Mouse (Mus musculus) hindbrain, embryonic 14.5 days (tissue): Measurements from ENCODE around the gene Avl9. TPM values are rescaled to one million over a fixed set of nuclear protein-coding genes. Genes with fewer than 3 reads are reported as not detected.

ENCODE experiments used
- ATAC-seq: fragments of 200-750 bp; cut with Nextera tagmentation; 2 replicates; pipeline ENCODE4 v1.8.0; 2017; ENCODE audit warnings: moderate number of reproducible peaks, mild to moderate bottlenecking, moderate TSS enrichment, moderate library complexity; ENCODE audit not compliant: low FRiP score
- DNase-seq: peaks from one replicate; pipeline ENCODE4 v3.0.0-alpha.2; 2015; ENCODE audit warnings: low spot score
- H3K27ac ChIP-seq: fragments of 300-500 bp; sonication (generic); 2 replicates; pipeline ENCODE4 v1.5.1; 2014; ENCODE audit warnings: mild to moderate bottlenecking, moderate library complexity
- H3K27me3 ChIP-seq: fragments of 300-500 bp; sonication (generic); 2 replicates; pipeline ENCODE4 v1.6.1; 2014; ENCODE audit warnings: mild to moderate bottlenecking, low read length, mixed read lengths; ENCODE audit not compliant: control insufficient read depth, insufficient read depth
- H3K36me3 ChIP-seq: fragments of 300-500 bp; sonication (generic); replicated peaks from 2 replicates; pipeline ENCODE4 v1.6.1; 2014; ENCODE audit not compliant: control insufficient read depth, insufficient read depth
- H3K4me1 ChIP-seq: fragments of 300-500 bp; sonication (generic); replicated peaks from 2 replicates; pipeline ENCODE4 v1.6.1; 2014; ENCODE audit warnings: antibody characterized with exemption, low read length, mixed read lengths; ENCODE audit not compliant: control insufficient read depth, insufficient read depth
- H3K4me2 ChIP-seq: fragments of 300-500 bp; sonication (generic); replicated peaks from 2 replicates; pipeline ENCODE4 v1.6.1; 2014; ENCODE audit warnings: mild to moderate bottlenecking, moderate library complexity
- H3K4me3 ChIP-seq: fragments of 300-500 bp; sonication (generic); replicated peaks from 2 replicates; pipeline ENCODE4 v1.5.1; 2014; ENCODE audit warnings: mild to moderate bottlenecking, low read length
- H3K9ac ChIP-seq: fragments of 300-500 bp; sonication (generic); 2 replicates; pipeline ENCODE4 v1.6.1; 2014
- H3K9me3 ChIP-seq: fragments of 300-500 bp; sonication (generic); 2 replicates; pipeline ENCODE4 v1.6.1; 2016; ENCODE audit warnings: low read length; ENCODE audit not compliant: control insufficient read depth
- WGBS: fragments of 180-500 bp; shearing (Covaris S2); extraction: QIAGEN DNeasy Blood & Tissue Kit; methylation state at CpG from one replicate; pipeline ENCODE4 v1.1.7; 2014; 5-methylcytosine and 5-hydroxymethylcytosine counted together
- polyA plus RNA-seq: library from polyadenylated mRNA; unstranded; fragments of >200 nt; fragmentation: Nextera tagmentation; extraction: Ambion mirVana; gene quantifications from 2 replicates; pipeline ENCODE4 v1.2.1, GENCODE M21; 2014

Gene Avl9
- polyA plus RNA-seq, 1 experiment from 2014 or later, result 41.8 TPM

DNA sequence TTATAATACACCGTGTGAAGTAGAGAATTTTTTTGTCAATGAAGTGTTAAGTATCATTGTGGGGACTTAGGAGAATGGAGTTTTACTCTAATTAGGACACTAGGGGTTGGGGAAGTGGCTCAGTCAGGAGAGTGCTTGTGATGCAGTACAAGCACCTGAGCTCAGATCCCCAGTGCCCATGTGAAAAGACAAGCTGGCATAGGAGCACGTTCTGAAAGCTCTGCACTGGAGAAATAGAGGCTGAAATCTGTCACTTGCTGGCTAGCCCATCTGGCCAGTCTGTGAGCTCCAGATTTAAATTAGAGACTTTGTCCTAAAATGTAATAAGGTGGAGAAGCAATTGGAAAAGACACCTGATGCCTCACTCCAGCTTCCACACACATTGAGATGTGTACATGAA is 17.8 kb downstream of the Avl9 start:
- no peak for ATAC-seq
- Histone ChIP-seq H3K4me3 (no peak overlapping the region), H3K9me3 (no peaks in the 10 kb centered on the region), H3K4me2 (no peak overlapping the region), H3K36me3 (peaks cover 91% of the 10 kb centered on the region), H3K4me1 (no peaks in the 10 kb centered on the region), H3K9ac (no peak overlapping the region), H3K27me3 (no peaks in the 10 kb centered on the region), H3K27ac (no peak overlapping the region)
- WGBS, result 68% methylated on average over 2 of the region's 2 CpGs
- no peak for DNase-seq

- Histone ChIP-seq H3K9ac (no peak overlapping the region), H3K36me3 (peaks cover 39% of the 10 kb centered on the region), H3K4me1 (0 out of 2 replicates have a peak, but pooled peaks cover 3% of the 10 kb centered on the region), H3K9me3 (no peaks in the 10 kb centered on the region), H3K4me2 (no peak overlapping the region), H3K4me3 (no peak overlapping the region), H3K27ac (no peak overlapping the region), H3K27me3 (no peaks in the 10 kb centered on the region)
- ATAC-seq (peak; percentile 53; the same call in 1 of the 2 replicates), DNase-seq (peak; percentile 68)
- WGBS, result 59% methylated on average over 5 of the region's 5 CpGs
Measured at GRCm38 (mm10) chr6:56745950-56746543, 31.3 kb downstream of the Avl9 start.

GRCm38 (mm10) chr6:56753719-56754118 is 39.0 kb downstream of the Avl9 start:
- Histone ChIP-seq H3K36me3 (peaks cover 64% of the 10 kb centered on the region), H3K4me3 (no peak overlapping the region), H3K27ac (no peak overlapping the region), H3K27me3 (no peaks in the 10 kb centered on the region), H3K4me2 (no peak overlapping the region), H3K9me3 (no peaks in the 10 kb centered on the region), H3K4me1 (no peaks in the 10 kb centered on the region), H3K9ac (no peak overlapping the region)
- no peak for DNase-seq
- 90% methylated on average over 3 of the region's 3 CpGs for WGBS
- ATAC-seq, result no peak

DNA sequence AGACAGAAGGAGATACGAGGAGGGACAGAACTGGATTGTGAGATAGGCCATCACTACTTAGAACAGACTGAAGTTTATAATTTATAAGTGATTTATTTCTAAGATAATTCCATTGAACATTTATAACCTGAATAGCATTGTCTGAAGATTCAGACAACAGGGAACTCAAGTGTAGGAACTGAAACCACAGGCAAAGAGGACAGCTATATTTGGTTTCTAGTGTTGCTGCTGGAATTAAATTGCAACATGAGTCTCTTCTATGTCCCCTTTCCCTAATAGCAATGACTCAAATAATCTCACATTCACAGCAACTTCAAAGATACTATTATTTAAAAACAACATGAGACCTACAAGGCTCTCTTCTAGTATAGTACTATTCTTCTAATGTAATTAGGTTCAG is 41.4 kb downstream of the Avl9 start:
- no peak overlapping the region for H3K27ac ChIP-seq
- no peaks in the 10 kb centered on the region for H3K4me1 ChIP-seq
- ATAC-seq, result no peak
- H3K9ac ChIP-seq, result no peak overlapping the region
- no peak for DNase-seq
- H3K27me3 ChIP-seq, result no peaks in the 10 kb centered on the region
- no peaks in the 10 kb centered on the region for H3K9me3 ChIP-seq
- peaks cover 83% of the 10 kb centered on the region for H3K36me3 ChIP-seq
- no peak overlapping the region for H3K4me2 ChIP-seq
- WGBS, result 92% methylated on average over 1 of the region's 1 CpGs
- no peak overlapping the region for H3K4me3 ChIP-seq

DNA sequence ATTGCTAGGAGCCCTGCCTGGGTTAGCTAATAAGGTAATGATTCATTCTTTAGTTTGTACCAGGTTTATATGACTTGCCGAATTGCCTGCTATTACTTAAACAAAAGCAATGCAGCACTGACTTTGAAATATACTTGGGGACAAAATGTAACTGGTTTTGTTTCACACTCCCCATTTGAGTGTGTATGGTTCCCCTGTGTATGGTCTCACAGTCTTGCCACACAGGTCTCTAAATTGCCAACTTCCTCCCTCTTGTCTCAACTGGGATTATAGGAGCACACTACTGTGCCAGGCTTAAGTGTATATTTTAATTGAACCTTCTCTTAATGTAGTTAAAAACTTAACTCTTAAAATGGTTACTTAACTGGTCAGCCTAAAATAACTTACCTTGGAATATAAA is 44.6 kb downstream of the Avl9 start:
- H3K4me2 ChIP-seq, result no peak overlapping the region
- ATAC-seq, result no peak
- H3K27ac ChIP-seq, result no peak overlapping the region
- H3K9me3 ChIP-seq, result no peaks in the 10 kb centered on the region
- H3K4me3 ChIP-seq, result no peak overlapping the region
- 89% methylated on average over 1 of the region's 1 CpGs for WGBS
- DNase-seq, result no peak
- no peaks in the 10 kb centered on the region for H3K27me3 ChIP-seq
- H3K4me1 ChIP-seq, result no peaks in the 10 kb centered on the region
- no peak overlapping the region for H3K9ac ChIP-seq
- peaks cover 87% of the 10 kb centered on the region for H3K36me3 ChIP-seq

- H3K4me3 ChIP-seq, result no peak overlapping the region
- no peak for DNase-seq
- ATAC-seq, result no peak
- WGBS, result 75% methylated on average over 3 of the region's 3 CpGs
- no peak overlapping the region for H3K9ac ChIP-seq
- peaks cover 46% of the 10 kb centered on the region for H3K36me3 ChIP-seq
- H3K9me3 ChIP-seq, result no peaks in the 10 kb centered on the region
- H3K27me3 ChIP-seq, result no peaks in the 10 kb centered on the region
- H3K4me2 ChIP-seq, result no peak overlapping the region
- H3K4me1 ChIP-seq, result no peaks in the 10 kb centered on the region
- no peak overlapping the region for H3K27ac ChIP-seq
Measured at GRCm38 (mm10) chr6:56765265-56765664, 50.6 kb downstream of the Avl9 start.

GRCm38 (mm10) chr6:56765696-56766095 is 51.0 kb downstream of the Avl9 start:
- Histone ChIP-seq H3K4me2 (no peak overlapping the region), H3K27ac (no peak overlapping the region), H3K36me3 (peaks cover 41% of the 10 kb centered on the region), H3K9ac (no peak overlapping the region), H3K4me3 (no peak overlapping the region), H3K9me3 (no peaks in the 10 kb centered on the region), H3K27me3 (no peaks in the 10 kb centered on the region), H3K4me1 (no peaks in the 10 kb centered on the region)
- ATAC-seq (no peak), DNase-seq (no peak)
- 86% methylated on average over 4 of the region's 4 CpGs for WGBS

- Histone ChIP-seq H3K9ac (no peak overlapping the region), H3K27me3 (no peaks in the 10 kb centered on the region), H3K27ac (no peak overlapping the region), H3K4me3 (no peak overlapping the region), H3K9me3 (no peaks in the 10 kb centered on the region), H3K4me2 (no peak overlapping the region), H3K4me1 (no peaks in the 10 kb centered on the region), H3K36me3 (peaks cover 50% of the 10 kb centered on the region)
- WGBS, result 64% methylated on average over 3 of the region's 3 CpGs
- ATAC-seq, result no peak
- no peak for DNase-seq
Measured at GRCm38 (mm10) chr6:56775816-56776215, 61.1 kb downstream of the Avl9 start.

DNA sequence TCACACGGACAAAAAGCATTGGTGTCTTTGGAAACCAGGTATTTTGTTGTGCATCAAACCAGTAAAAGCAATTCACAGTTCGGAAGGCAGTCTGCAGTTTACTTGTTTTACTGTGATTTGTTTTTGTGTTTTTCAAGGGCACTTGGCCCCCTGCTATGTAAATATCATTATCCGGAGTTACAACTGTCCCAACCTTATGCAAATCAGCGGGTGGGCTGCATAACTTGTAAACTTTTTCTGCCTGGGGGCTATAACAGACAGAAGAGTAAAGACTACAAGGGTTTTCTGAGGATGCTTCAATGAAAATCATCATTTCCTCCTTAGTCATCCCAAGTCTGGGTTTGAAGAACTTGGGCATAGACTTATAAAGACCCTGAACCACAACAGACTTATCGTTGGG is 64.9 kb downstream of the Avl9 start:
- Histone ChIP-seq H3K9ac (no peak overlapping the region), H3K4me2 (no peak overlapping the region), H3K27ac (no peak overlapping the region), H3K36me3 (peaks cover 62% of the 10 kb centered on the region), H3K4me1 (no peaks in the 10 kb centered on the region), H3K27me3 (no peaks in the 10 kb centered on the region), H3K9me3 (no peaks in the 10 kb centered on the region), H3K4me3 (no peak overlapping the region)
- DNase-seq (no peak), ATAC-seq (no peak)
- 95% methylated on average over 5 of the region's 5 CpGs for WGBS
